Mouse (Mus musculus) embryo, embryonic 10.5 days (tissue): ENCODE data around the gene Ptges2.
"Not testable (repeated sequence)": the region's sequence is repeated elsewhere in the genome, so short reads cannot be mapped to it uniquely, and the experiment has no call there.

ENCODE experiments used
- DNase-seq: peaks from one replicate; pipeline ENCODE4 v3.0.0-alpha.2; 2015; ENCODE audit warnings: low spot score

Ptges2 gene

DNA sequence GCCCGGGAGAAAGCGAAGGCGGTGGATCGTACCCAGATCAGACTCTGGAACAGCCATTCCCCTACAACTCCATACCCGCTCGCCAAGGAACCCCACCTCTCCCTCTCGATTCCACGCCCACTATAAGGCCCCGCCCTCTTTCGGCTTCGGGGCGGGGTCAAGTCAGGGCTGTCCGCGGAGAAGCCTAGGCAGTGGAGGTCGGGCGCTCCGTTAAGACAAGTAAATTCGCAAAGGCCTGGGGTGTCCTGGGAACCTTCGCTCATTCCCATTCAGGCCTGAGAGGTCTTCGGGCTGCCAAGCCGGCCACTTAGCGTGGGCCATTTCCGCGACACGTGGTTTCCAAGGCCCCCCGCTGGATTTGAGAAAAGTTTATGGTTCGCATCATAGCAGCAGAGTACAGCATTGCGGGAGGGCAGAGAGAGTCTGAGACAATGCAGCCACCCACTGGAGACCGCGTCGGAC lies at the start of gene Ptges2:
Gene Ptges2, plus strand, starts transcription at position 413 of the 462 bp plus-strand sequence.
- DNase-seq, result peak; percentile 95

DNA sequence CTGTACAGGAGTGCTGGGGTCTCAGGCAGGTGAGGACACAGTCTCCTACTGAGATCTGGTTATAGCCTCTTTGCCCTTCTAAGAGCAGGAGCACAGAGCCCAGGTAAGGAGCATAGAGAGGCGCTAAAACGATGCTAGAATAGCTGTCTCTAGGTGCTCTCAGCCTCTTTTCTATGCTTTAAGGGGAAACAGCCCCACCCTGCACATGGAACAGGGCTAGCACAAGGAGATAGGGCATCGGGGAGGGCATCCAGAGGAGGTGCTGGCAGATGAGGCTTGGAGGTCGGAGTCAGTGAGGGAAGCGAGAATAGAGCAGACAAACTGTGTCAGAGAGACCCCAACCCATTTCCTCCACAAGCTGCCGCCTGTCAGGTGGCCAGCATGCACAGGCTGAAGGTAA lies 48.7 kb upstream of the Ptges2 start:
- DNase-seq, result no peak

DNA sequence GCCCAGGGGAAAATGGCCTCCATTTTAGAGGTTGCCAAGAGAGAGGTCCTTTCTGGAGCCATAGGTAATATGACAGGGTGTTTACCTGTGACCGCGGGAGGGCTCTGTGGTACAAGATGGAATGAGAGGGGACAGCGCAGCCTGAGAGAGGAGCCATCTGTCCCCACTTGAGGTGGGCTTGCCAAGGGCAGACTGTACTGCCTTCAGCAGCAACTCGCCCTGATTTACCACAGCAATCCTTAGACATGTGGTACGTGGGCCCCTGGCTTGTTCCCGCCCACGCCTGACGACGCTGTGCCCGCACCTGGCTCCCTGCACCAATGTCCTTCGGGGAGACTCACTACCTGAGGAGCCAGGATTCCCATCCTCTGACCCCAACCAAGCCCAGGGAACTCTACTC lies 47.4 kb upstream of the Ptges2 start:
- DNase-seq, result no peak

DNA sequence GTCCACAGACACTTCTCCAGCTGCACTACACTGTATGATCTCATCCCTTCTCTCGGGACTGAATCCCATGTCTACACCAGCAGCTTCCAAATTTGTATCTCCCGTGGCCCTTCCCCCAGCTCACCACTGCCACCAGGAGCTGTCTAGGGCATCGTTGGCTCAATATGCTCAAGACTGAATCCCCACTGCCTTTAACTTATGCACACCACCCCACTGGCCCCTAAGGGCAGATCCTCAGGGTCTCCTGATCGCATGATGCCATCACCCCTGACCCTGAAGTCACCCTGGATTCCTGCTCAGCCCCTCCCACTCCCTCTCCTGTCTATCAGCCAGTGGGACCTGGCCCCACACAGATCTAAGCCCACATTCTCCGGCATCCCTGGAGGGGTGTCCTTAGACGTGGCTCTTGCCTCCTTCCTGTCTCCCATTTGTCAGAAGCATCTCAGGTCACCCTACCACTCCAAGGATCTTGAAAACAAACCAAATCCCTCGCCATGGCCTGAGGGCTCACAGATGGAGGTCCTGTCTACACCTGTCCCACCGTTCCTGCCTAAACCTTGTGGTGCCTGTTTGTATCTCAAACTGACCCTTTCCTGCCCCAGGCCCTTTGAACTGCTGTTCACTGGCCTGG lies 46.0 kb upstream of the Ptges2 start:
- DNase-seq, result no peak

DNA sequence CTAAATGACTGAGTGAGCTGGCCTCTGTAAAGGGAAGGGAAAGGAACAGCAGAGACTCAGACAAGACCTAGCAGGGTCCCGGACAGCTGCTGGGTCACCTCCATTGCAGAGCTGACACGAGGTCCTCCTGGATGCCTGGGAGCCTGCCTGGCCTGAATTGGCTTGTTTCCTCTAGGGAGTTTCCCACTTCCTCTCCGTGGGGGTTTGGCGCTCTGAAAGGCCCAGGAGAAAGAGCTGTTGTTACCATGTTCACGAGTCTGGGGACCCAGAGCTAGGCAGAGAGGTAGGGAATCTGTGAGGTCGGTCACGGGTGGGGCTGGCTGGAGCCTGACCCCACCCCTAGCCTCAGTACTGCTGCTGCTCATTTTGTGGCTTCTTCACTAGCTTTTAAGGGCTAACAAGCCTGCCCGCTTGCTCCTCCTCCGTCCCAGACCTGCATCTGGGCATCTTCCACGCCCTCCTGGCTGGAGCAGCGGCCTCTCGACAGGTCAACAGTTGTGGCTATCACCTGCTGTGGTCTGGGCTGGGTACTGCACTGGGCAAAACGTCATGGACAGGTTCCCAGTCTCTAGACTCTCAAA lies 45.1 kb upstream of the Ptges2 start:
- no peak for DNase-seq

DNA sequence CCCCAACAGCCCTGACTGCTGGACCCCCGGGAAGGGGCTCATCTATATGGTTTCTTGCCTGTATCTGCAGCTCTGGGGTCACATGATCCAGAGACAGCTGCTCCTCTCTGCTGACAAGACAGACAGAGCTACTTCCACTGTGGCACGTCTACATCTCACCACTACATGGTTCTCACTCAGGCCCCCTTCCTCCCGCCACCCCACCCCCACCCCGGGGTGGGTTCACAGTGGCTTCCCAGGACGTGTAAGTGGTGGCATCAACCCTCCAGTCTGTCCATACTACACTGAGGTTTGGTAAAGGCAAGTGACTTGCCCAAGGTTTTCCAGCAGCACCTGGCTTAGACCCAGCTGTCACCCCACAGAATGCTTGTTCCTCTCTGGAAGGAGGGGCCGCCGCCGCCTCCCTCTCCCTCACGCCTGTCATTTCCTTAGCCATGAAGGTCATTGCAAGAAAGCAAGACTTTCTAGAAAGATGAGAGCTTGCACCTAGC lies 44.2 kb upstream of the Ptges2 start:
- DNase-seq, result no peak

DNA sequence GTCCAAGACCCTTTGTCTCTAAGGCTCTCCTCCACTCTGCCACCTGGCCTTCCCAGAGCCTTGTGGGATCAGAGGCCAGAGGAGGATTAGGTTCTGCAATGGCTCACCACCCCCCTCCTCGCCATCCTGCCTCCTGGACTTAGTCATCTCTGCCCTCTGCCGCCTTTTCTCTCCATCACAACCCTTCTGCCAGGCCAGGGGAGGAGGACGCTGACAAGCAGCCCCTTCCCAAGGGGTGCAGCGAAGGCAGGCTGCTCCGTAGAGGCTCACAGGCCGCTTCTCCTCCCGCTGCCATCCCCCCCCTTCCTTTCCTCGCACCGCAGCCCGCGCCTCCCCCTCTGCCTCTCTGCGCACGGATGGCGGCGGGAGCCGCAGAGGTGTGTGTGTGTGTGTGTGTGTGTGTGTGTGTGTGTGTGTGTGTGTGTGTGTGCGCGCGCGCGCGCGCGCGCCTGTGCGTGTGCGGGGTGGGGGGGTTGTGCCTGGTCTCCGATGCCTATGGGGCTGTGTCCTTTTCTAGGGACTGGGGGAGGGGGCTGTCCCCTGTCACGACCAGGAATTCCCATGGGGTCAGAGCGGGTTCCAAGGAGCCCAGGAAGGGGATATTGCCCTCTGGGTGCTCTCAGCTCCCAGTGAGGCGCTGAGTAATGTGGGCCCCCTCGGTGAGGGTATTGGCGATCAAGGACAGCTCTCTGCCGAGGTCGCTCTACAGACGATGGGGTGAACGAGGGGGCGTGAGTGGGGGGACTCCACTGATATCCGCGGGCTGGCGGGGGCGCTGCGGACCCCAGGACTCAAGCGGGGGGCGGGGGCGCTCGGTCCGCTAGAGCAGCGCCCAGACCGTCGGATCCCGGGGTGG lies 43.3 kb upstream of the Ptges2 start, which contains the start of gene Ciz1:
Gene Ciz1, plus strand, starts transcription at position 177 of the 856 bp plus-strand sequence.
- peak; percentile 56 for DNase-seq

DNA sequence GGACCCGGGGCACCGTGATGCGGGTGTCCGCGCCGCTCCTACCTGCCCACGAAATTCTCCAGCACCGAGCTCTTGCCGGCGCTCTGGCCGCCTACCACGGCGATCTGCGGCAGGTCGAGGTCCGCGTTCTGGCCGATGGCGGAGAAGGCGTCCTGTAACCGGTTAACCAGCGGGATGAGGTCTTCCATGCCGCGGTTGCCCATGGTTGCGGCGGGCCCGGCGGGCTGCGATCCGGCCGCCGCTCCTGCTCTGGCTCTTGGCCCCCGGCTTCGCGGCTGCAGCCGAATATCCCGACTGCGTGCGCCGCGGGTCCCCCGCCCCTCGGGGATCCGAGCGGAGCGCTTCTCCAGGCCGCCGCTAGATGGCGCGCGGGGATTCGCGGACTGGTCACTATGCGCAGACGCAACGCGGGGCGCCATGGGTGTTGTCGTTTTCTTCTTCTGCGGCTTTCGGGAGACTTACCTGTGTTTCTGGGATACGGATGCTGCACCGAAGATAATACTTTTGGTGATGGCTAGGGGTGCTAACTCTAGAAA lies 42.6 kb upstream of the Ptges2 start, which contains the start of gene Dnm1:
Gene Dnm1, minus strand, starts transcription at position 332 of the 536 bp plus-strand sequence.
- DNase-seq, result peak; percentile 93

DNA sequence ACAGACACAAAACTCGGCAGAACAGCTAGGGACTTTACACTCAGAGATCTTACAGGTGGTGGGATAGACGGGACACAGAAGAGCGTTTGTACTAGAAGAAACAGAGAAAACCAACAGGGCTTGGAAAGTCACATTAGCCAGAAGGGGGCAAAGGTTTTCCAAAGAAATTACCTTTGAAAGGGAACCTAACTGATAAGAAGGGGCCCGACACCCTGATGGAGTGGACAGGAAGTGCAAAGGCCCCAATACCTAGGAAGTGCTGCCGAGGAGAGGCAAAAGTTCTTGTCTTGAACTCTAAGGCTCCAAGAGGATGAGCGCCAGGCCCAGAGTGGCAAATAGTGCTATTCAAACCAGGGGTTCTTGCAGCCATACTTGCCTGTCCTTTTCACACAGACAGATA lies 41.9 kb upstream of the Ptges2 start:
- no peak for DNase-seq

DNA sequence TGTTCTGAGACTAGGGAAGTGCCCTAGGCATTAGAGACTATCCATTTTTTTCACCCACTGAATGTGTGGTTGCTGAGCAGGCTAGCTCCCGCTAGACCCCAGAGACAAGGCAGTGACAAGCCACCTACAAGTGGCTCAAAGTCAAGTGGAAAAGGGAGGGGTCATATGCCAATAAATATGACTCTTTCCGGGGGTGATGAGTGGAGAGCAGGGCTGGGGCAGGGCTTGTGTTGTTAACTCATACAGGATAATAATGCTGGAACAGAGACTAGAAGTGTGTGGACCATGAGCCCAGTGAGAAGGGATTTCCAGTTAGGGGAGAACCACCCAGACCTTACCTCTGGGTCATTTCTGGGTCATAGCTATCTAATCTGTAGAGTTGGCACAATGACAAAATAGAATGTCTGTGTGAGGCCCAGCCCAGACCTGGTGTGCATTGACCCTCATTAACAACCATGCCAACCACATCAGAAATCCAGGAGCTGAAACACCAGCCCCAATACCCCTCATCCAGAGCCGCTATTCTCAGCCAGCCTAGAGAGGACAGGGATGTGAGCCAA lies 41.3 kb upstream of the Ptges2 start:
- DNase-seq, result no peak

DNA sequence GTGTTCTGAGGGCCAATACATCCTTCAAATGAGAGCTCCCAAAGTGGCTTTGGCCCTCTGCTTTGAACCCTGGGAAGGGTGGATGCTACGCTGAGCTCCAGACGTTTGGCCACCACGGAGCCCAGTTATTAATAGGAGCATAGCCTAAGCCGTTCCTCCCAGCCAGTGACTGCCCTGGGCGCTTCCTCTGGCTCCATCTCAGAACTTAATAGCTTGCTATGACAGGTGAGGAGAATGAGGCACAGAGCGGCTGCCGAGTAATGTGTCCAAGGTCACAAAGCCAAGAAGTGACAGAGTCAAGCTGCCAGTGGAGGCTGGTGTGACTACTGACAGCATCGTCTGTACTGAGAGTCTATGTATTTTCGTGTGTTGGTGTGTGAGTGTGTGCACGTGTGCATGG lies 39.5 kb upstream of the Ptges2 start:
- DNase-seq, result no peak

DNA sequence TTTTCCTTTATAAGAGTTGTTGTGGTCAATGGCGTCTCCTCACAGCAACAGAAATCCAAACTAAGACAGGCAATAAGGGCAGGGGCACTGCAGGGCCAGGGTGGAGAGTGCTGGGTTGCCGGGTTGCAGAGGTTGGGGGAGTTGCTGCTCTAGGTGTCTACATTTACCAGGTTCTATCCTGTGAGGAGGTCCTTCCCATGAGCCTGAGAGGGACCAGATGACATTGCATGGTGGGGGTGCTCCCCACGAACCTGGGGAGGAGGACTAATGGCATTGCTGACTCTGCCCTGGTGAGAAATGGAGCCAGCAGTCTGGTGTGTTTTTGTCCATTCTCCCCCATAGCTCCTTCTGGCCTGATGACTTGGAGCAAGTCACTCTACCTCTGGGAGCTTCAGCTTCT lies 38.0 kb upstream of the Ptges2 start:
- no peak for DNase-seq

DNA sequence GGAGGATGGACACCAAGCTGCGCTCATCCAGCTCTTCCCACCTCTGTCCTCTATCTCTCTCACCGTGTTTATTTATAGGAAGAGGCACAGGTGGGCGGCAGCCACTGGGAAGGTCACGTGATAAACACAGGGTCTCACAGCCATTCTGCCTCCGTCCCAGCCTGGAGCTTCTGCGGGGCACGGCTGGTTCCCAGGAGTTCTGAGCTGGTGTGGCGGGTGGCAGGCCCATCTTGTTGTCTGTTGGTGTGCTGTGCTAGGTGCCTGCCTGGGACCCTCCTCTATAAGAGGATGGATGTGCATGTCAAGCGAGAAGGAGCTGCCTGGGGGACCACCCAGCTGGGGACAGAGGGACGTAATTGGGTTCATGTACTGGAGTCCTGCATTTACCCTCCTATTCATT lies 37.3 kb upstream of the Ptges2 start:
- DNase-seq, result no peak

DNA sequence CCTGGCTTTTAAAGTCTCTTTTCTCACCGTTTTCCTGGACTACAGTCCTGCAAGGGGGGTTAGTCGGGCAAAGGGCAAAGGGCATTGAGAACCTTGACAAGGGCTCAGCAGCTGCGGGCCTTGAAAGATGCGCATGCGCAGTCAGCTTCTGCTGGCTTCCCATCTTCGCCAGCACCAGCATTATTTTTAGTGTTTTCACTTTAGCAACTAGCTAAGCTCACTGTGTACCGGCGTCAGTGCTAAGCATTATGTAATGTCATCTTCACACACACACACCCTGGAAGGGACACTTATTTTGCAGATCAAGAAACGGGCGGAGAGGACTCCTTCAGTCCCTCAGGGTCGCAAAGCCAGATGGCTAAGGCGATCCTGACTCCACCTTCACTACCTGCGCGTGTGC lies 35.0 kb upstream of the Ptges2 start:
- DNase-seq, result peak; percentile 89

DNA sequence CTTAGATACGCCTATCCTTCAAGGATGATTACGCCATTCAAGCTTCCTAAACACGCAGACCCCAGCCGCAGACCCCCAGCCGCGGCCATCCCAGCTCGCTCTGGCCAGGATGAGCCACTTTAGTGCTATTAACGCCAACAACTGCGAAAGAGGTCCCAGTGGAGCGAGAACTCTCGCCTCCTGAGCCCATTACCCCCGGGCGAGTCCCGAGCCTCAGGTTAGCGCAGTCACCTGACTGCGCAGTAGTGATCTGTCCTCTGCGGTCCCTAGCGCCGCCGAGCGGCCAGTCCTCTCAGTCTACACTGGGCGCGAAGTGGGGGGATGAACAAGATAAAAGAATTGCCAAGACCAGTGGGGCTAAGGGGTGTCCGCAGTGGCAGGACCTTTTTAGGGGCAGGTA lies 34.3 kb upstream of the Ptges2 start:
- DNase-seq, result peak; percentile 79

DNA sequence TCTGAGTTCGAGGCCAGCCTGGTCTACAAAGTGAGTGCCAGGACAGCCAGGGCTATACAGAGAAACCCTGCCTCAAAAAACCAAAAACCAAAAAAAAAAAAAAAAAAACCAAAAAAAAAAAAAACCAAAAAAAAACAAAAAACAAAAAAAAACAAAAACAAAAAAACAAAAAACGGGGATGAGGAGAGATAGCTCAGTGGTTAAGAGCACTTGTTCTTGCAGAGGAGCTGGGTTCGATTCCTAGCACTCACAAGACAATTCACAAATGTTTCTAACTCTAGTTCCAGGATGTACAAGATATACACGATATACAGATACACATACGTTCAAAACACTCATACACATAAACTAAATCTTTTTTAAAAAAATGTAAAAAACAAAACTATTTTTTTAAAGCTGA lies 33.4 kb upstream of the Ptges2 start:
- DNase-seq, result not testable (repeated sequence)

DNA sequence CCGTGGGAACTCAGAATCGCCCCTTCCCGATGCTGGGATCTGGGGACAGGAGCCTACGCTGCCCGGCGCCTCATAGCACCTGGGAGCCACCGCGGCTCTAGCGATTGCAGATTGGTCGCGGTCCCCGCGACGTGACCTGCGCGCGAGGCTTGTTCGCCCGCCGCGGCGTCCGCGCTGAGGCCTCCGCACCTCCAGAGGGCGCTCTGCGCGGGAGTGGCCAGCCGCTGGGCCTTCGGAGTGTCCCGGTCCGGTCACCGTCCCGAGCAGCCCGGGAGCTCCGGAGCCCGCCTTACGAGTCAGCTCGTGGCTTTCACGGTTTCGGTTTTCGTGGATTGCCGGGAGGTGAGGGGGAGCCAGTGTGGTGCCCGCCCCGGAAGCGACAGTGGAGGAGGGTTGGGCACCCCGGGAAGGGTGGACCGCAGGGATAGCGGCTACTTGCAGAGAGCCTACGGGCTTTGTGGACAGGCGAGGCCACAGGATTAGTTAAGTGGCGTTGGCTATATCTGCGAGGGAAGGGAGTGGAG lies 32.8 kb upstream of the Ptges2 start:
- peak; percentile 89 for DNase-seq

DNA sequence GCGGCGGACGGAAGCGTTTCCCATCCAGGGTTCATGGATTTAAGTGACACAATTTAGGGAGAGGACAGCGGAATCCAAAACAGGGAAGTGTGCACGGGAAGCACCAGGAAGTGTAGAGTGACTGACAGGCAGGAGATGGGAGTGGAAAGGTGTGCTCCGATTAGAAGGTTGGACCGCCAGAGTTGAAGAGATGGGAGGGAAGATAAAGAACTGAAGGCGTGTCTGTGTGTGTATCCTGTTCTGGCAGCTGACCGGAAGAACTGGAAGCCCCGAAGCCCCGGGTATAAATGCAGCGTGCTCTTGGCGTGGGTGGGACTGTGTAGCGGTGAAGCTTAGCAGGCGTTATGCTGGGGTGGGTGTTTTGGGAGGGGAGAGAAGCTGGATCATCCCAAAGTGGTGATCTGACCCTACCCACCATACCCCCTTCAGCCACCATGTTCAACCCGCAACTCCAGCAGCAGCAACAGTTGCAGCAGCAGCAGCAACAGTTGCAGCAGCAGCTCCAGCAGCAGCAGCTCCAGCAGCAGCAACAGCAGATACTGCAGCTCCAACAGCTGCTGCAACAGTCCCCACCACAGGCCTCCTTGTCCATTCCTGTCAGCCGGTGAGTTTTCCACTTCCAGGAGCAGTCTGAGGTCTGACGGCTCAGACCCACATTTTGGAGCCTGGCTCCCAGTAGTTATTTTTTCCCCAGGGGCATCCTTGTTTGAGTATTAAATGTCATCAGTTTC lies 32.2 kb upstream of the Ptges2 start:
- DNase-seq, result peak; percentile 56

DNA sequence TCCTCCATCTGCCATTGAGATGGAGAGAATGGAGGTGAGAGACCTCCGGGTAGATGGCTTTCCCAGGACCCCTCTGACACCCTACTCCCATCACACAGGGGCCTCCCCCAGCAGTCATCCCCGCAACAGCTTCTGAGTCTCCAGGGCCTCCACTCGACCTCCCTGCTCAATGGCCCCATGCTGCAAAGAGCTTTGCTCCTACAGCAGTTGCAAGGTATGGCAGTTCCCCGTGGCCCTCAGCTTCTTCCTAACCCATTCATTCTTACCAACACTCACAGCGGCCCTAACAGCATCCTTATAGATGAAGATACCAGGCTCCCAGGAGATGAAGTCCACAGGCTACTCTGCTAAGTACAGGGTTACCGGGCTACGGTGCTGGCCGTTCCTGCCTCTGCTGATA lies 31.6 kb upstream of the Ptges2 start:
- no peak for DNase-seq

DNA sequence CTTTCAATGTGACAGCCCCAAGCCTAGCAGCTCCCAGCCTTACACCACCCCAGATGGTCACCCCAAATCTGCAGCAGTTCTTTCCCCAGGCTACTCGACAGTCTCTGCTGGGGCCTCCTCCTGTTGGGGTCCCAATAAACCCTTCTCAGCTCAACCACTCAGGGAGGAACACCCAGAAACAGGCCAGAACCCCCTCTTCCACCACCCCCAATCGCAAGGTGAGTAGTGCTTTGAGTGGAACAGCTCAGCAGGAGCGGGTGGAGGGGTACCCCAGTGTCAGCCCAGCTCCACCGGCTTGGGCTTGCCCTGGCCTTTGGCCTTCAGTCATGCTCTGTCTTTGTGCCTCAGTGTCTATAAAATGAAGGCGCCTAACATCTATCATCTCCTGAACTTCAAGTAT lies 28.4 kb upstream of the Ptges2 start:
- DNase-seq, result no peak

DNA sequence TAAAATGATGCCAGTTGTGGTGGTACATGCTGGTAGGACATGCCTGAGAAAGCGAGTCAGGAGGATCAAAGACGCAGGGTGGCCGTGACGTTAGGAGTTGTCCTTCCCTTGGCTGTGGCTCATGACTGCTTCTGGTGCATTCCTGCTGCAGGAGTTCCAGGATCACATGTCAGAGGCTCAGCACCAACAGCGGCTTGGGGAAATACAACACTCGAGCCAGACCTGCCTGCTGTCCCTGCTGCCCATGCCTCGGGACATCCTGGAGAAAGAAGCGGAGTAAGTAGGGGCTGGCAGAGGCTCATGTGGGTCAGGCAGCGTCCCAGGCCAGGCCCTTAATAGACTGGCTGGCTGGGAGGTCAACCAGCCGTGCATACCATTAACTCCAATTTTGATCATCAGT lies 21.5 kb upstream of the Ptges2 start:
- DNase-seq, result no peak
